Mouse (Mus musculus) MEL (cell line): ENCODE measurements around the gene Chmp1a.

Source experiments
- BHLHE40 ChIP-seq: IDR thresholded peaks from 2 replicates; pipeline ENCODE4 v1.6.1; 2012; ENCODE audit warnings: low read depth, mild to moderate bottlenecking, inconsistent platforms, low read length, improper control_type of control experiment, borderline replicate concordance
- CTCF ChIP-seq, 3 experiments: IDR thresholded peaks in 2 of 3; conservative IDR thresholded peaks in 1 of 3; 2 replicates each; pipeline ENCODE4 v1.5.1; 2011 to 2012; ENCODE audit warnings: low read length in 3 of 3, low read depth in 2 of 3, mild to moderate bottlenecking in 2 of 3, improper control_type of control experiment in 1 of 3, inconsistent platforms in 1 of 3, mixed read lengths in 1 of 3, moderate library complexity in 1 of 3; ENCODE audit not compliant: control insufficient read depth in 1 of 3, insufficient read depth in 1 of 3, poor library complexity in 1 of 3, severe bottlenecking in 1 of 3
- E2F4 ChIP-seq: IDR thresholded peaks from 2 replicates; pipeline ENCODE4 v1.6.1; 2011; ENCODE audit warnings: low read depth, low read length, improper control_type of control experiment, borderline replicate concordance
- ELF1 ChIP-seq: IDR thresholded peaks from 2 replicates; pipeline ENCODE4 v1.6.1; 2014; ENCODE audit warnings: low read depth, mild to moderate bottlenecking, inconsistent platforms, low read length, improper control_type of control experiment, moderate library complexity
- EP300 ChIP-seq, 2 experiments: IDR thresholded peaks; 2 replicates each; pipeline ENCODE4 v1.6.1; 2011; ENCODE audit warnings: improper control_type of control experiment in 2 of 2, low read length in 2 of 2, low read depth in 1 of 2, mild to moderate bottlenecking in 1 of 2
- GABPA ChIP-seq: IDR thresholded peaks from 2 replicates; pipeline ENCODE4 v1.6.1; 2012; ENCODE audit warnings: low read depth, mild to moderate bottlenecking, inconsistent platforms, low read length, improper control_type of control experiment, moderate library complexity
- MXI1 ChIP-seq: IDR thresholded peaks from 2 replicates; pipeline ENCODE4 v1.6.1; 2011; ENCODE audit warnings: mild to moderate bottlenecking, low read depth, low read length, improper control_type of control experiment
- RAD21 ChIP-seq: IDR thresholded peaks from 2 replicates; pipeline ENCODE4 v1.6.1; 2011; ENCODE audit warnings: mild to moderate bottlenecking, low read depth, low read length, improper control_type of control experiment
- TBP ChIP-seq: IDR thresholded peaks from 2 replicates; pipeline ENCODE4 v1.8.0; 2011; ENCODE audit warnings: low read depth, low read length, improper control_type of control experiment
- UBTF ChIP-seq: IDR thresholded peaks from 2 replicates; pipeline ENCODE4 v1.6.1; 2012; ENCODE audit warnings: low read depth, mild to moderate bottlenecking, inconsistent platforms, low read length, improper control_type of control experiment, moderate library complexity, borderline replicate concordance; ENCODE audit not compliant: insufficient read depth

DNA sequence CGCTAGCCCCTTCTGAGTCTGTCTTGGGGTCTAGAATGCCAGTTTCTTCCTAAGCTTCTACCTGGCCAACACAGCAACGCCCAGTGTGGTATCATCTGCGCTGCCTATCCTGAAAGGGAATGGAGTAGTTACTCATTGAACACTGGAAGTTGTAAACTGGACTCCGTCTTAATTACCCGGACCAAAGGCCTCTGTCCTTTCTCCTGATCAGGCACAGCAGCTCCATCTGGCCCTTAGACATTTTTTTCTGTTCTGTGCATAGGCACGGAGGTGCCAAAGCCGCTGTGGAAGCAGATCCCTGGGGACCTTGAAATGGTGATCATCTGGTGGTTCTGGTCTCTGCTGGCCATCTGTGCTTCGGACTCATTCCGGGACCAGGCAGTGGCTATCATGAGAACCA, 18.8 kb downstream of the Chmp1a start:
- TF ChIP-seq E2F4: no peak
- no peak for TF ChIP-seq CTCF (IDR thresholded peaks at IDR 0.05 in 2 of 3, conservative IDR thresholded peaks at IDR 0.05 in 1 of 3; ENCODE audit: control insufficient read depth in 1 of 3, insufficient read depth in 1 of 3, low read depth in 2 of 3, low read length in 3 of 3, poor library complexity in 1 of 3, severe bottlenecking in 1 of 3)
- TF ChIP-seq RAD21: no peak
- no peak for TF ChIP-seq GABPA
- TF ChIP-seq MXI1: no peak
- TF ChIP-seq EP300 (IDR thresholded peaks at IDR 0.05; ENCODE audit: low read depth in 1 of 2, low read length in 2 of 2): no peak
- no peak for TF ChIP-seq TBP
- TF ChIP-seq ELF1: no peak
- TF ChIP-seq UBTF: no peak
- no peak for TF ChIP-seq BHLHE40
